Mouse (Mus musculus) CH12.LX (cell line): ENCODE results near the gene Gm42421.

Source experiments
- CTCF ChIP-seq, 2 experiments: IDR thresholded peaks in 1 of 2; conservative IDR thresholded peaks in 1 of 2; 2 replicates each; pipeline ENCODE4 v1.5.1; 2011 to 2012; ENCODE audit warnings: low read depth in 2 of 2, low read length in 2 of 2, improper control_type of control experiment in 1 of 2, inconsistent platforms in 1 of 2, mild to moderate bottlenecking in 1 of 2, moderate library complexity in 1 of 2
- E2F4 ChIP-seq: IDR thresholded peaks from 2 replicates; pipeline ENCODE4 v1.6.1; 2011; ENCODE audit warnings: low read depth, low read length, improper control_type of control experiment; ENCODE audit not compliant: insufficient replicate concordance
- POLR2A ChIP-seq: IDR thresholded peaks from 2 replicates; pipeline ENCODE4 v1.6.1; 2011; ENCODE audit warnings: low read depth, mild to moderate bottlenecking, improper control_type of control experiment, low read length
- ZNF384 ChIP-seq: IDR thresholded peaks from 2 replicates; pipeline ENCODE4 v1.6.1; 2012; ENCODE audit warnings: low read depth, low read length, improper control_type of control experiment, inconsistent platforms

DNA sequence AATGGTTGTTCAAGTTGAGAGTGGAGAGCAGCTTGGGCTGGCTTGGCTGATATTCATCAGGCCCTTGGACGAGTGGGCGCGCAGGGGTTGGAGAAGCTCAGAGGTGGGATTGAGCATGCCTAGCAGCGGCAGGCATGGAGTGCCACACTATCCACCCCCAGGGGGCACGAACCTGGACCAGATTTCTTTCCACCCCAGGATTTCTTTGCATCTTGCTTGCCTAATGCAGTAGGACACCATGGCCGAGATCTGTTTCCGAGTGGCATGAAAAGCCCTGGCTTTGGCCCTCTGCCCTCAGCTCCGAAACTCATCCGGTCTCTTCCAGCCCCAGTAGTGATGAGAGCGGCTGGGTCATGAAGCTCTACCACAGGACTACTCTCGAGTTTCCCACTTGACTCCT, 5.4 kb downstream of the Gm42421 start:
- TF ChIP-seq E2F4 (no peak), POLR2A (no peak), CTCF (conservative IDR thresholded peaks at IDR 0.05 in 1 of 2, IDR thresholded peaks at IDR 0.05 in 1 of 2; ENCODE audit: low read depth in 2 of 2, low read length in 2 of 2) (no peak), ZNF384 (no peak)
